Mouse (Mus musculus): ENCODE results near the gene Elovl7. TPM values are rescaled to one million over a fixed set of nuclear protein-coding genes. Genes with fewer than 3 reads are reported as not detected.

Elovl7 gene
- 0.27 TPM for polyA plus RNA-seq (2017; shearing (Covaris generic))

GRCm38 (mm10) chr13:108214081-108214484, at the start of gene Elovl7:
Elovl7 (plus strand) TSS chr13:108214404.

DNA sequence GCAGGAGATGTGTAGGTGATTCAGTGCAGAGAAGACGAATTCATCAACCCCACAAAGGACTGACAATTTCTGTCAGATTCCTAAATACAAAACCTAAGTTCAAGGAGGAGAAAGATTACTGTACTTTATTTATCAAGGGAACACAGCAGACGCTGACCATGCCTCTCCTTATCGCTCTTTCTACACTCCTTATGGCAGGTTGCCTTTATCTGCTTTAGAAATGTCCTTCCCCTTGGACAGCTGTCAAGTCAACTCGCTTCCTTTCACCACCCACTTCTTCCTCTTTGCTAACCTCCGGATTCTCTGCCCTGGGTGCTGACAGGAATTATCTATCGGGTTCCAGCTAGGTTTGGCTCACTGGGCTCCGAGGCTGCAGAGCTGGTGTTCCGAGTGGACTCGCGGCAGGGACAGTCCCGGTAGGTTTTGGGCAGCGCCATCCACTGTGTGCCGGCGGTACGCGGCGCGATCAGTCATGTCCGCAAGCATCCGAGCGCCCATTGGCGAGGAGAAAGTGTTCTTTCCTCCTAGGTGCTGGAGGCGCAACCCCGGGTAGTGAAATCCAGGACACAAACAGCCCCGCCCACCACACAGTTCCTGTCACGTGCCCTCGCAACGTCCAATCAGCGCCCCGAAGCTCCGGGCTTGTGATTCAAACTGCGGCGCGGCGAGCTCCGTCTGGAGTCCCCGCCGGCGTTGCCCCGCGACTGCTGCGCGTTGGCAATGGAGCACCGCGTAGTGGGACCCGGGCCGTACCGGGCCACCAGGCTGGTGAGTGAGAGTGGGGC, 101.7 kb downstream of the Elovl7 start, which contains the start of gene Depdc1b:
TSS of gene Depdc1b (plus strand) at position 631 of the 785 bp plus-strand sequence.

Other genes starting within 250 kb of the Elovl7 start
- gene Smim15, start 170.0 kb upstream of the Elovl7 start, polyA plus RNA-seq (2017; shearing (Covaris generic)): 66.4 TPM
- 18.9 TPM for gene Ndufaf2, start 55.8 kb upstream of the Elovl7 start, polyA plus RNA-seq (2017; shearing (Covaris generic))
- gene Ercc8, start 55.7 kb upstream of the Elovl7 start, polyA plus RNA-seq (2017; shearing (Covaris generic)): 19.5 TPM
- gene Depdc1b, start 101.9 kb downstream of the Elovl7 start, polyA plus RNA-seq (2017; shearing (Covaris generic)): 2.8 TPM
- gene Pde4d, start 235.5 kb downstream of the Elovl7 start, polyA plus RNA-seq (2017; shearing (Covaris generic)): 5.0 TPM